Mouse (Mus musculus): ENCODE data around the gene Igsf8. TPM values are rescaled to one million over a fixed set of nuclear protein-coding genes. Genes with fewer than 3 reads are reported as not detected.

Gene Igsf8
- polyA plus RNA-seq, 1 experiment from 2014 or later: 72.2 TPM

DNA sequence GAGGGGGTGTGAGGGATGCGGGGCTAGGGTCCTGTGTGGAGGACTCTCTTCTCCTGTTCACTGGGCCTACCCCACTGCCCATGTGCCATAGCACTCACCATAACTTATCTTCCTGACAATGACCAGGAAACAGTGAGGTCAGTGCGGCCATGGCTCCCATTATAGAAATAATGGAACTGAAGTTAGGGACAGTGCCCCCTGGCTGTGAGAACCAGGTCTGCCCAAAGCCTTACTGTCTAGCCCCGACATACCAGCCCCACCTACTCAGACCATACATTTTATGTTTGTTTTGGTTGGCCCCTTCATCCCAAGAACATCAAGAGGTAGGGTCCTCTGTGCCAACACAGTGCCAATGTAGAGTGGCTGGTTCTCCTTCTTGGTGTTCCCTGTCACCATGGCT is 44.2 kb downstream of the Igsf8 start:
- H3K27me3 ChIP-seq (ENCODE audit: control insufficient read depth, insufficient read depth, low read length): no peaks in the 10 kb centered on the region
- ATAC-seq (ENCODE audit: low read depth): no peak
- 75% methylated on average over 3 of the region's 3 CpGs for WGBS
- H3K9ac ChIP-seq (replicated peaks; ENCODE audit: low read depth, low read length): no peak overlapping the region
- no peak overlapping the region for H3K27ac ChIP-seq (ENCODE audit: low read depth, low read length)
- H3K4me1 ChIP-seq (ENCODE audit: control insufficient read depth, insufficient read depth, low read length): 0 out of 2 replicates have a peak, but pooled peaks cover 3% of the 10 kb centered on the region
- H3K4me3 ChIP-seq (ENCODE audit: low read depth, low read length): no peak overlapping the region
- no peaks in the 10 kb centered on the region for H3K9me3 ChIP-seq (ENCODE audit: control insufficient read depth, low read length)
- no peak overlapping the region for H3K4me2 ChIP-seq (ENCODE audit: low read depth, low read length)
- H3K36me3 ChIP-seq (ENCODE audit: control insufficient read depth, insufficient read depth, low read length): no peaks in the 10 kb centered on the region

DNA sequence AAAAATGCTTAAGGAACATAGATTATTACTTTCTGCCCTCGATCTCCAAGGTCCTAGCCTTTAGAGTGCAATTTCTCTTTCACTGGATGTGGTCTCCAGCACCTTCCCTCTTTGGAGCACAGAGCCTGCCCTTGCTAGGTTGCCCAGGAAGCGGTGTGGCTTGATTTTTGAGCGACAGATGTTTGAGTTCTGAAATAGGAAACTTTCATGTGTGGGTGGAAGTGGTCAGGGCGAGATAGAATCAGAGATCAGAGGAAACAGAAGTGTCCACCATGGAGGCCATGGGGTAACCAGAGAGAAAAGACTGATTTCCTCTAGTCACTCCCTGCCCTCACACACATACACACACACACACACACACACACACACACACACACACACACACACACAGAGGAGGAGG is 44.8 kb downstream of the Igsf8 start:
- no peaks in the 10 kb centered on the region for H3K27me3 ChIP-seq (ENCODE audit: control insufficient read depth, insufficient read depth, low read length)
- 85% methylated on average over 4 of the region's 4 CpGs for WGBS

GRCm38 (mm10) chr1:172306885-172307284 is 45.4 kb downstream of the Igsf8 start:
- Histone ChIP-seq H3K27me3 (ENCODE audit: control insufficient read depth, insufficient read depth, low read length) (no peaks in the 10 kb centered on the region), H3K9ac (replicated peaks; ENCODE audit: low read depth, low read length) (no peak overlapping the region), H3K36me3 (ENCODE audit: control insufficient read depth, insufficient read depth, low read length) (no peaks in the 10 kb centered on the region), H3K4me2 (ENCODE audit: low read depth, low read length) (no peak overlapping the region), H3K9me3 (ENCODE audit: control insufficient read depth, low read length) (no peaks in the 10 kb centered on the region), H3K4me1 (ENCODE audit: control insufficient read depth, insufficient read depth, low read length) (peaks cover 3% of the 10 kb centered on the region), H3K27ac (ENCODE audit: low read depth, low read length) (no peak overlapping the region), H3K4me3 (ENCODE audit: low read depth, low read length) (no peak overlapping the region)
- no peak for ATAC-seq (ENCODE audit: low read depth)
- WGBS: 71% methylated on average over 6 of the region's 6 CpGs

More for the DNA sequence above, 44.8 kb downstream of the Igsf8 start:
- Histone ChIP-seq H3K36me3 (ENCODE audit: control insufficient read depth, insufficient read depth, low read length) (no peaks in the 10 kb centered on the region), H3K4me3 (ENCODE audit: low read depth, low read length) (no peak overlapping the region), H3K9me3 (ENCODE audit: control insufficient read depth, low read length) (no peaks in the 10 kb centered on the region), H3K4me1 (ENCODE audit: control insufficient read depth, insufficient read depth, low read length) (peaks cover 3% of the 10 kb centered on the region; the same call in 1 of the 2 replicates), H3K9ac (replicated peaks; ENCODE audit: low read depth, low read length) (no peak overlapping the region), H3K4me2 (ENCODE audit: low read depth, low read length) (no peak overlapping the region), H3K27ac (ENCODE audit: low read depth, low read length) (no peak overlapping the region)
- no peak for ATAC-seq (ENCODE audit: low read depth)

DNA sequence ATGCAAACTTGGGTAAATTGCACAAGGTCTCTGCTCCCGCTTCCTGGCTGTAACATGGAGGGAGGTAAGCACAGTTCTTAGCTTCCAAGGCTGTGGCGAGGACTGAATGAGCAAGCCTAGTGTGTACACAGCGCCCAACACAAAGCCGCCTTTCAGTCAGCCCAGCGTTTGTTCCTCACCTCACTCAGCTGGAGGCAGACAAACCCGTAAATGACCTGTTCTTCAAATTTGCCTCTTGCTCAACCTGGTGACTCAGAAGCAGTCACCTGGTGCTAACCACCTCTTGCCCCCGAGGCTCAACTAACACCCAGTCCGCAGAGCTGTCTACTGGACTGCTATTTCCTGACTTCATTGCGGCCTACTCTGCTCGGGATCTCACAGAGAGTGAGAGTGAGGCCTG is 46.5 kb downstream of the Igsf8 start:
- H3K4me3 ChIP-seq (ENCODE audit: low read depth, low read length): no peak overlapping the region
- H3K9me3 ChIP-seq (ENCODE audit: control insufficient read depth, low read length): no peaks in the 10 kb centered on the region
- peak overlapping the region; percentile 40 for H3K27ac ChIP-seq (ENCODE audit: low read depth, low read length)
- H3K27me3 ChIP-seq (ENCODE audit: control insufficient read depth, insufficient read depth, low read length): no peaks in the 10 kb centered on the region
- H3K4me1 ChIP-seq (ENCODE audit: control insufficient read depth, insufficient read depth, low read length): peaks cover 9% of the 10 kb centered on the region
- H3K36me3 ChIP-seq (ENCODE audit: control insufficient read depth, insufficient read depth, low read length): no peaks in the 10 kb centered on the region
- H3K4me2 ChIP-seq (ENCODE audit: low read depth, low read length): no peak overlapping the region
- WGBS: 53% methylated on average over 10 of the region's 10 CpGs
- H3K9ac ChIP-seq (replicated peaks; ENCODE audit: low read depth, low read length): no peak overlapping the region
- no peak for ATAC-seq (ENCODE audit: low read depth)

GRCm38 (mm10) chr1:172308409-172308808 is 47.0 kb downstream of the Igsf8 start:
- WGBS: 73% methylated on average over 1 of the region's 1 CpGs
- H3K9me3 ChIP-seq (ENCODE audit: control insufficient read depth, low read length): no peaks in the 10 kb centered on the region
- H3K4me1 ChIP-seq (ENCODE audit: control insufficient read depth, insufficient read depth, low read length): peaks cover 13% of the 10 kb centered on the region
- no peak for ATAC-seq (ENCODE audit: low read depth)
- no peak overlapping the region for H3K4me2 ChIP-seq (ENCODE audit: low read depth, low read length)
- H3K27me3 ChIP-seq (ENCODE audit: control insufficient read depth, insufficient read depth, low read length): no peaks in the 10 kb centered on the region
- no peaks in the 10 kb centered on the region for H3K36me3 ChIP-seq (ENCODE audit: control insufficient read depth, insufficient read depth, low read length)
- H3K4me3 ChIP-seq (ENCODE audit: low read depth, low read length): no peak overlapping the region
- no peak overlapping the region for H3K9ac ChIP-seq (replicated peaks; ENCODE audit: low read depth, low read length)
- H3K27ac ChIP-seq (ENCODE audit: low read depth, low read length): peak overlapping the region; percentile 40

- Histone ChIP-seq H3K4me2 (ENCODE audit: low read depth, low read length) (peak overlapping the region; percentile 57), H3K27me3 (ENCODE audit: control insufficient read depth, insufficient read depth, low read length) (no peaks in the 10 kb centered on the region), H3K27ac (ENCODE audit: low read depth, low read length) (peak overlapping the region; percentile 74), H3K36me3 (ENCODE audit: control insufficient read depth, insufficient read depth, low read length) (no peaks in the 10 kb centered on the region), H3K4me1 (ENCODE audit: control insufficient read depth, insufficient read depth, low read length) (peaks cover 13% of the 10 kb centered on the region), H3K9me3 (ENCODE audit: control insufficient read depth, low read length) (no peaks in the 10 kb centered on the region), H3K4me3 (ENCODE audit: low read depth, low read length) (peak overlapping the region; percentile 16; the same call in 1 of the 2 replicates), H3K9ac (replicated peaks; ENCODE audit: low read depth, low read length) (no peak overlapping the region; the same call in 1 of the 2 replicates)
- peak; percentile 71 for ATAC-seq (ENCODE audit: low read depth)
- WGBS: under 1% methylated on average over 14 of the region's 14 CpGs
Observed at GRCm38 (mm10) chr1:172309699-172310398, 48.4 kb downstream of the Igsf8 start.

GRCm38 (mm10) chr1:172311248-172311906 is 49.9 kb downstream of the Igsf8 start:
- Histone ChIP-seq H3K4me1 (ENCODE audit: control insufficient read depth, insufficient read depth, low read length) (peaks cover 13% of the 10 kb centered on the region), H3K9me3 (ENCODE audit: control insufficient read depth, low read length) (no peaks in the 10 kb centered on the region), H3K4me2 (ENCODE audit: low read depth, low read length) (peak overlapping the region; percentile 89), H3K9ac (replicated peaks; ENCODE audit: low read depth, low read length) (peak overlapping the region; percentile 69), H3K27me3 (ENCODE audit: control insufficient read depth, insufficient read depth, low read length) (no peaks in the 10 kb centered on the region), H3K4me3 (ENCODE audit: low read depth, low read length) (peak overlapping the region; percentile 50), H3K36me3 (ENCODE audit: control insufficient read depth, insufficient read depth, low read length) (no peaks in the 10 kb centered on the region), H3K27ac (ENCODE audit: low read depth, low read length) (peak overlapping the region; percentile 78)
- ATAC-seq (ENCODE audit: low read depth): peak; percentile 2; the same call in 1 of the 2 replicates
- 7% methylated on average over 22 of the region's 23 CpGs for WGBS

DNA sequence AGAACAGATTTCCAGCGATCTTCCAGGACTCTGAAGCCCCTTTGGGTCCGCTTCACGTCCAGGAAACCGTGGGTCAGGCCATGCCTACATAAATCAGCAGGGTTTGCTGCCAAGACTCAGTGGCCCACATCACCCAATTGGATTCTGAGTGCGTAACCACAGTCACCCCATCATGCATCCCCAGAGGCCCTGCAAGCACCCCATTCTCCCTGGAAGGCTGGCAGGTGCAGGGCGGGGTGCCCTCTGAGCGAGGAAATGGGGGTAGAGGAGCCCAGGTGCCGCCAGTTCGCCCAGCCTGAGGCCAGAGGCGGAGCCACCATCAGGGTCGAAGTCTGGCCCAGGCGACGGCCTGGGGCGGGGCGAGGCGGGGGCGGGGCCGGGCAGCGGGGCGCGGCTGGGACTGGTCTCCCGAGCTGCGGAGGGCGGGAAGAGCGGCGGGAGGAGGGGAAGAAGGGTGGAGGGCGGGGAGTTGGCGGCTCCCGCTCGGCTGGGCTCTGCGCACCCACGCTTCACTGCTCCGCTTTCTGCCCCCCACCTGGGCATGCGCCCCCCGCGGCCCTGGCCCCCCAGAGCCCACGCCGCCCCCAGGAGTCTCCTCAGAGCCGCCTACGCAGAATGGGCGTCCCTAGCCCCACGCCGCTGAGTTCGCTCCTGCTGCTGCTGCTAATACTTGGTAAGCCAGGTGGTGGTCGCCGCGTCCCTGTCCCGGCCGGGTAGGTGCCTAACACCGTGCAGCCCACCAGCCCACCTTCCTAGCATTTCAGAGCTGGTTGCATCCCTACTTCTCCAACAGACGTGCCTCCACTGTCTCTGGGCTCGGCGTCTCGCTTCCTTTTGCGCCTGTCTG is 50.7 kb downstream of the Igsf8 start:
- Histone ChIP-seq H3K4me1 (ENCODE audit: control insufficient read depth, insufficient read depth, low read length) (peaks cover 13% of the 10 kb centered on the region), H3K27me3 (ENCODE audit: control insufficient read depth, insufficient read depth, low read length) (no peaks in the 10 kb centered on the region), H3K9ac (replicated peaks; ENCODE audit: low read depth, low read length) (peak overlapping the region; percentile 69), H3K9me3 (ENCODE audit: control insufficient read depth, low read length) (no peaks in the 10 kb centered on the region), H3K4me3 (ENCODE audit: low read depth, low read length) (peak overlapping the region; percentile 50), H3K27ac (ENCODE audit: low read depth, low read length) (peak overlapping the region; percentile 78), H3K4me2 (ENCODE audit: low read depth, low read length) (peak overlapping the region; percentile 89), H3K36me3 (ENCODE audit: control insufficient read depth, insufficient read depth, low read length) (no peaks in the 10 kb centered on the region)
- peak; percentile 62 for ATAC-seq (ENCODE audit: low read depth)
- under 1% methylated on average over 48 of the region's 55 CpGs for WGBS
